Mouse (Mus musculus) brown adipose tissue, adult 24 weeks (tissue): Measurements from ENCODE around the gene Fbxw17. TPM values are rescaled to one million over a fixed set of nuclear protein-coding genes. Genes with fewer than 3 reads are reported as not detected.
"Not testable (repeated sequence)": the region's sequence is repeated elsewhere in the genome, so short reads cannot be mapped to it uniquely, and the experiment has no call there.

Experiments
- H3K27ac ChIP-seq: fragments of 200-500 bp; replicated peaks from 2 replicates; pipeline ENCODE4 v1.5.1; 2012; ENCODE audit warnings: low read depth, mild to moderate bottlenecking, low read length
- H3K4me1 ChIP-seq: fragments of 200-500 bp; 2 replicates; pipeline ENCODE4 v1.6.1; 2012; ENCODE audit warnings: low read length, mixed read lengths; ENCODE audit not compliant: control insufficient read depth, insufficient read depth, insufficient read length
- H3K4me3 ChIP-seq: fragments of 200-500 bp; 2 replicates; pipeline ENCODE4 v1.5.1; 2012; ENCODE audit warnings: low read depth, mild to moderate bottlenecking, low read length, moderate library complexity; ENCODE audit not compliant: insufficient read depth
- polyA plus RNA-seq: library from polyadenylated mRNA; stranded (reverse); fragments of >200 nt; gene quantifications from 2 replicates; pipeline ENCODE4 v1.2.4, GENCODE M21; 2012; ENCODE audit not compliant: missing spikeins, insufficient read depth, insufficient read length

Gene Fbxw17
- polyA plus RNA-seq: 8.1 and 8.5 TPM in 2 replicates

DNA sequence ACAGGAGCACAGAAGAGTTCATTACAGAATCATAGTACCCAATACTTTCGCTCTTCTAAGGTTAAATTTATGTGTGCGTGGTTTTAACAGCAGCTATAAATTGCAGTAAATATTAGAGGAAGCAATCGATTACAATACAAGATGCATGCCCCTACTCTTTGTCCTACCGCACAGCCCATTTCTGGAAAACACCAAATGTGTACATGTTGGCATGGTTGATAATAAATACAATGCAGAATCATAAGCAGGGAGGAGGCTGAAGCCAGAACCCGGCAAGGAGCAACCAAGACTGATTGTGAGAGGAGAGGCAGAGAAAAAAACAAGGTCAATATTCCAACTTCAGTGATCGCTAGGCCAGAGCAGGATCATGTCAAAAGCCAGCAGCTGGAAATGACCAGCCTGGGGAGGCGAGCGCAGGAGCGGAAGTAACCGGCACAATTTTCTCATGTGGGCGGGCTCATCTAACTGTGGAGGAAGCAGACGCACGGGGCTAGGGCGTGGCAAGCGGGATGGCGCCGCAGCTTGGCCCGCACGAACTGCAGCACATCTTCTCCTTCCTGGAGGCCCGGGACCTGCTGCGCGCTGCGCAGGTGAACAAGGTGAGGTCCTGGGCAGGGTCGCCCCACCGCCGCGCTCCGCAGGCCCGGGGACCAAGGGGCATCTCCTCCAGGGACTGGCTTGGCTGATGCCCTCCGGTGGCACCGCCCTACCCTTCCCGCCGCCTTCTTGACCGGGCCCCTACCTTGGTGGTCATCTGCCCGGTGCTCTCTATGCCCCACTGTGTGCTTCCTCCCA is at the start of gene Fbxw17:
TSS of gene Fbxw17 (plus strand) at position 476 of the 795 bp plus-strand sequence.
- Histone ChIP-seq H3K27ac (no peak within 1 kb of the TSS), H3K4me1 (peaks cover 6% of the 10 kb centered on the region; the same call in 1 of the 2 replicates), H3K4me3 (peak within 1 kb of the TSS; percentile 70)

DNA sequence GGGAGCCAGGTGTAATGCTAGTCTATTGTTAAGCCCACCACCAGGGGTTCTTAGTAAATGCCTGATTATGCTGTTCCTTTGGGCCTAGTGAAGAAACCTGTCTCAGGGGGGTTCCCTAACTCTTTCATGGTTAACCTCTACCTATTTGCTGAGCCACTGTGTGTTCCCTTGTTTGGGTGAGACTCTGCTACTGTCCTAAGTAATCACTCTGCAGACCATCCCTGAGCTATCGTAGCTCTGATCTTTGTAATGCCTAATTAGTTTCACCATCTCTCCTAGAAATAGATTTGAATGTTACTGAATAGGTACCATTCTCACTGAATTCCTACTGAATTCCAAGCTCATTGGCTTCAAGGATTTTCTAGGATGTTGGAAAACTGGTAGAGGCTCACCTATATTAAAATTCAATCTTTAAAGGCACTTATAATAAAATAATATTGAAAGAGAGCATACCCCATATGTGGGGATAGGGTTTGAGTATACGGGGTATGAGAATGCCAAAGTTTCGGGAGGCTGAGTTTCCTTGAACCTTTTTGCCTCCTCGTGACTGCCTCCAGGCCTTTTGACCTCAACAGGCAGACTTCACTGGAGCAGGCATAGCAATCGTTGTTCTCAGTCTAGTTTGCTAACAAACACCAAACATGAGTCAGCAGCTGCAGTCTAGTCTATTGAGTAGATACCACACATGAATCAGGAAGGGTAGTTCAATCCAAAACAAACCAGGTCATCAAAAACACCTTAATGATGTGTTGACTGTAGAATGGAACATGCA is 44.5 kb upstream of the Fbxw17 start:
- not testable (repeated sequence) for H3K4me1 ChIP-seq, H3K27ac ChIP-seq, H3K4me3 ChIP-seq

DNA sequence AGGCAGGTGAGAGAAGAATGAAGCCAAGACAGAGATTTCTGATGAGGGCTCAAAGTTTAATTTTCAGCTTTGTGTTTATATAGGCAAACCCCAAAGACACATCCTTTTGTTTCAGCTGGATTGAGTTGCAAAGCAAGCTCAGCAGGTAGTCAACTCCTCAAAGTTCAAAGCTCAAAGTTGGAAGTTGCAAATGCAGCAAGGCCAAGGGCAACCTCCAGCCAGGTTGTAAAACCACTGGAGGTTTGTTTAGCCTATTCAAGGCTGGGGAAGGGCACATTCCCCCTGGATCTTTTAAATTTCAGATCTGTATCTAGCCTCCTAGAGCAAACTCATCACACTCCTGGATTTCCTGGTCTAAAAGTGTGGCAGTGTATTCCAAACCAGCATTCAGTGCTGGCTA is 28.5 kb upstream of the Fbxw17 start:
- not testable (repeated sequence) for H3K4me3 ChIP-seq, H3K4me1 ChIP-seq, H3K27ac ChIP-seq

- Histone ChIP-seq H3K4me1 (peaks cover 6% of the 10 kb centered on the region; the same call in 1 of the 2 replicates), H3K4me3 (peak overlapping the region; percentile 70), H3K27ac (no peak overlapping the region)
Observed at GRCm38 (mm10) chr13:50418421-50418820, 757 bp downstream of the Fbxw17 start.

DNA sequence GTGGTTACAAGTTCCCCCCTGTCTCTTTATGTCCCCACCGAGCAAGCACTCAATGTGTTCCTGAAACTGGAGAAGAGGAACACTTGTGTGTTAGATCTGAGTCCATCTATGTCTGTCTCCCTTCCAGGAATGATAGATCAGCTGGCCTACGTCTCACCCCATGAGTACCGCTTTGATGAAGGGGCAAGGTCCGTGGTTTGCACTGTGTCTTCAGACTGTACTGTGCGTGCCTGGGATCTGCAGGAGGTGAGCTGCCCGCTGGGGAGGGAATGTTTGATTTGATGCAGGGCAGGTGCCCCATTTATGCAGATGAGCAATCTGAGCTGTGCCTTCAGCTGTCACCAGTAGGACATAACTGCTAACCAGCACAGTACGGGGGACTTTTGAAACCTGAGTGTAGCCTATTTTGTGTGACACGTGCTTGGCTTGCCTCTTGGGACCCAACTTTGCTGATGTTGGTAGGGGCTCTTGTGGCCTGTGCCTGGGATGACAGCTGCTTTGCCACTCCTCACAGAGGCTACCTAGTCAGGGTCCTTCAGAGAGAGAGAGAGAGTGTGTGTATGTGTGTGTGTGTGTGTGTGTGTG is 6.1 kb downstream of the Fbxw17 start:
- 0 out of 2 replicates have a peak, but pooled peaks cover 3% of the 10 kb centered on the region for H3K4me1 ChIP-seq
- no peak overlapping the region for H3K27ac ChIP-seq
- H3K4me3 ChIP-seq: no peak overlapping the region

- Histone ChIP-seq H3K27ac (no peak overlapping the region), H3K4me3 (no peak overlapping the region), H3K4me1 (no peaks in the 10 kb centered on the region)
Observed at GRCm38 (mm10) chr13:50424517-50424916, 6.9 kb downstream of the Fbxw17 start.

- no peak overlapping the region for H3K4me3 ChIP-seq
- no peak overlapping the region for H3K27ac ChIP-seq
- no peaks in the 10 kb centered on the region for H3K4me1 ChIP-seq
Observed at GRCm38 (mm10) chr13:50426686-50427085, 9.0 kb downstream of the Fbxw17 start.

DNA sequence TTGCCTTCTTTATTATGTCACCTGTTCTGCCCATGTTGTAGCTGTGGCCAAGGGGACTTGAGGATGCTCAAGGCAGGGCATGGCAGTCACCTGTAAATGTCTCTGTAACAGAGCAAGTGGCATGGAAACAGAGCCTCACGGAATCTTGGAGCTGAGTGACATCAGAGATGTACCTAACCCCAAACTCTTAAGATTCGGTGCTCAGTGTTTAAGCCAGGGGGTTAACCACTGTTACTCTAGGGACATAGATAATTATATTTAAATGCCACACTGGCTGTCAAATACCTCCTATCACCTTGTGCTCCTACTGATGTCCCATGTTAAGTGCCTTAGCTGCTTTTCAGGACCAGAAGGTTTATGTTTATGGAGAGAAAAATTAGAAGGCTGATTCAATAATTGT is 26.1 kb downstream of the Fbxw17 start, which contains the start of gene Gm47429:
TSS of gene Gm47429 (minus strand) at position 101 of the 400 bp plus-strand sequence.
- Histone ChIP-seq H3K4me1 (no peaks in the 10 kb centered on the region), H3K27ac (no peak within 1 kb of the TSS), H3K4me3 (no peak within 1 kb of the TSS)

DNA sequence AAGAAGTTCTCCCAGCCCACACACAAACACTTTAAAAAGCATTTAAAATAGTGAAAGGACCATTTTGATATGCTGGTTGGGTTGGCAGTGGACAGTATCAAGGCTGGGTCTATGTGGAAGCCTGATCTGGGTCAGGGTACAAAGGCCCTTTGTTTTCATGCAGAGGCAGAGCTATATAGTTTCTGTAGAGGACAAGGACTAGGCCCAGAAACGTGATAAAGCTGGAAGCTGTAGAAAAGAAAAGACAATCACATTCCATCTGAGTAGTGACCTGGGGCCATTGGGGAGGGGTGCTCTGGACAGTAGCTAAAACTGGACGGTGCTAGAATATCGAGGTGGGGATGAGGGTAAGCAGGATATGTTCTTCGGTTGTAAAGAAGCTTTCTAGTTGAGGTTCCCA is 27.6 kb downstream of the Fbxw17 start:
- no peak overlapping the region for H3K27ac ChIP-seq
- H3K4me1 ChIP-seq: no peaks in the 10 kb centered on the region
- no peak overlapping the region for H3K4me3 ChIP-seq

GRCm38 (mm10) chr13:50452266-50452665 is 34.6 kb downstream of the Fbxw17 start:
- H3K27ac ChIP-seq, H3K4me3 ChIP-seq, H3K4me1 ChIP-seq: not testable (repeated sequence)

- no peak overlapping the region for H3K27ac ChIP-seq
- H3K4me3 ChIP-seq: no peak overlapping the region
- H3K4me1 ChIP-seq: no peaks in the 10 kb centered on the region
Observed at GRCm38 (mm10) chr13:50453426-50453825, 35.8 kb downstream of the Fbxw17 start.

DNA sequence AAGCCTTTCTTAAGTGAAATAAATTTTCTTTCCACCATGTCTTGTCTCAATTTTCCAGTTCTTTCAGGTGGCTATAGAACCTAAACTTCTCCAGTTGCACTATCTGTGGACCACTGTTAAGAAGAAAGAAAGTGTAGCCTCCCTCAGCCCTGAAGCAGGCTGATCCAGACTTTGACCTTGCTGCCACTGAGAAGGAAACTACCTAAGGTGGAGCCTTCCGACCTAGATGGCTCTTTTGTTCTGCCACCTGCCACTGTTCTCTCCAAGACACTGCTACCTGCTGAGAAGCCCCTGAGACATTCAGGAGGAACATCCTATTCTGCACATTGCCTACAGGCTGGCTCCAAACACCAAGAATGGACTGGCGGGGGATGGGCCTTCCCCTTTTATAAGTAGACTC is 42.8 kb downstream of the Fbxw17 start:
- not testable (repeated sequence) for H3K27ac ChIP-seq, H3K4me1 ChIP-seq, H3K4me3 ChIP-seq

DNA sequence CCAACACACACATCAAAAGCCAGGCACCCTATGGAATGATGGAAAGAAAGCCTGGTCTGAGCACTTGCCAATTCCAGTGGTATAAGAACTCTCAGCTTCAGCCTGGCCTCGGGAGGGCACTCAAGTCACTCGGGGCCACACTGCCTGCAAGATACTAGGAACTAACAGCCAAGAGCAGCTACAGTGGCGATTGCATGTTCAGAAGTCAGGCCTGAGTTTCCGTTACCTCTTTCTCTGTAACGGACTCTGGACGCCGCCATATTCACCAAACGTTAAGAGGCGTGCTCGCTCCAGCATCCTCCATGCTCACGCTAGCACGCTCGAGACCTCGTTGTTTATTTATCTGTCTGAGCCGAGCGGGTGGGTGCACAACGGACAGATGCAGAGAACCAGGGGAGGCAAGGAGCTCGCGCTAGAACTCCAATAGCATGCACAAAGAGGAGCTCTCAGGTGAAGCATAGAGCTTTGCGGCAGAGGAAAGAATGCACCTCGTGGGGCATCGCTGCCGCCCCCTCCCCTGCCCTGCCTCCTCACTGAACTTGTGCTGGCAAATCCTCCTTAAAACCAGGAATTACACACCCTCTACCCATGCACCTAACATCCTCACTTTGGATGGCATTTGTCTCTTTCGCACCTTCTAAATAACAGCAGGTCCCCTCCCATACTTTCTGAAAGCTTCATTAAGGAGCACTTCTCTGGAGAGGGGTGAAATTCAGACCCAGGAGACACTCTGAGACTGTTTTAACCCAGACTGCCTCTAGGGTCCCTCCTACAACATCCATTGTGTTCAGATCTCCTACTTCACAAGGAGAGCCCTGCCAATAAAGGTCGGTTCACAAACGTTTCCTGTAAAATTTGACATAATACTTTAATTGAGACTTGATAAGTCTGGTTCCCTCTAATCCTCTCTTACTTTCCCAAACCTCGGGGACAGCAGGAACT is 47.2 kb downstream of the Fbxw17 start:
- no peak overlapping the region for H3K4me3 ChIP-seq
- no peaks in the 10 kb centered on the region for H3K4me1 ChIP-seq
- no peak overlapping the region for H3K27ac ChIP-seq

GRCm38 (mm10) chr13:50467007-50467406 is 49.3 kb downstream of the Fbxw17 start, which contains the start of gene Nutm2:
TSS of gene Nutm2 (plus strand) at chr13:50467307.
- H3K27ac ChIP-seq: no peak within 1 kb of the TSS
- H3K4me1 ChIP-seq: no peaks in the 10 kb centered on the region
- H3K4me3 ChIP-seq: no peak within 1 kb of the TSS
